Mouse (Mus musculus) megakaryocyte progenitor cell, adult 5-6 weeks (primary cell): ENCODE measurements around the gene Krt75. TPM values are rescaled to one million over a fixed set of nuclear protein-coding genes. Genes with fewer than 3 reads are reported as not detected.
"Not testable (repeated sequence)": the region's sequence is repeated elsewhere in the genome, so short reads cannot be mapped to it uniquely, and the experiment has no call there.

Experiments used
- ATAC-seq: replicated peaks from 2 replicates; pipeline ENCODE4 v1.8.0; 2016; ENCODE audit warnings: mild to moderate bottlenecking, moderate TSS enrichment, inconsistent platforms; ENCODE audit not compliant: poor library complexity
- total RNA-seq, 2 experiments: library from RNA; stranded (forward) in 1 of 2; stranded (reverse) in 1 of 2; fragments of 157-497, 149-512 nt in 1 of 2; fragments of 200-1000 nt in 1 of 2; gene quantifications; 2 replicates each; pipeline versions ENCODE4 v1.2.3 to v1.2.4; 2015 to 2017

The Krt75 gene
- total RNA-seq, 2 experiments from 2014 or later, result not detected

GRCm38 (mm10) chr15:101519792-101520191 is 53.9 kb downstream of the Krt75 start:
- peak; percentile 68 for ATAC-seq

GRCm38 (mm10) chr15:101517161-101517560 is 56.5 kb downstream of the Krt75 start, which contains the start of gene Gm49425:
TSS of gene Gm49425 (minus strand) at chr15:101517261.
- ATAC-seq, result not testable (repeated sequence)

Other genes with a start within 250 kb of the Krt75 start
- gene Krt80, start 203.7 kb downstream of the Krt75 start, total RNA-seq (2015), result 1.8 and 3.1 TPM in 2 replicates
- 0.57 and 0.83 TPM in 2 replicates for gene Krt80, start 203.7 kb downstream of the Krt75 start, total RNA-seq (2017)
- 1.1 TPM in 1 of 2 replicates, not detected in the other for gene Krt7, start 162.9 kb downstream of the Krt75 start, total RNA-seq (2015)
- gene Krt7, start 162.9 kb downstream of the Krt75 start, total RNA-seq (2017), result not detected in 2 replicates
- gene Krt87, start 135.1 kb downstream of the Krt75 start, total RNA-seq (2015), result 0.12 TPM in 1 of 2 replicates, not detected in the other
- not detected in 2 replicates for gene Krt87, start 135.1 kb downstream of the Krt75 start, total RNA-seq (2017)
- not detected in 2 replicates for gene Krt88, start 126.2 kb downstream of the Krt75 start, total RNA-seq (2015)
- gene Krt88, start 126.2 kb downstream of the Krt75 start, total RNA-seq (2017), result not detected in 2 replicates
- 0.29 TPM in 1 of 2 replicates, not detected in the other for gene Krt81, start 110.2 kb downstream of the Krt75 start, total RNA-seq (2015)
- gene Krt81, start 110.2 kb downstream of the Krt75 start, total RNA-seq (2017), result not detected in 2 replicates
- not detected in 2 replicates for gene Krt86, start 100.4 kb downstream of the Krt75 start, total RNA-seq (2015)
- gene Krt86, start 100.4 kb downstream of the Krt75 start, total RNA-seq (2017), result not detected in 2 replicates
- not detected in 2 replicates for gene Krt83, start 82.4 kb downstream of the Krt75 start, total RNA-seq (2015)
- 0.37 and 1.1 TPM in 2 replicates for gene Krt83, start 82.4 kb downstream of the Krt75 start, total RNA-seq (2017)
- 0.64 TPM in 1 of 2 replicates, not detected in the other for gene Gm49425, start 56.6 kb downstream of the Krt75 start, total RNA-seq (2015)
- not detected in 2 replicates for gene Gm49425, start 56.6 kb downstream of the Krt75 start, total RNA-seq (2017)
- gene Krt84, start 41.1 kb downstream of the Krt75 start, total RNA-seq (2015), result not detected in 2 replicates
- gene Krt84, start 41.1 kb downstream of the Krt75 start, total RNA-seq (2017), result not detected in 2 replicates
- not detected in 2 replicates for gene Krt82, start 23.2 kb downstream of the Krt75 start, total RNA-seq (2015)
- gene Krt82, start 23.2 kb downstream of the Krt75 start, total RNA-seq (2017), result not detected in 2 replicates
- not detected in 2 replicates for gene Krt90, start 11.0 kb downstream of the Krt75 start, total RNA-seq (2015)
- not detected in 2 replicates for gene Krt90, start 11.0 kb downstream of the Krt75 start, total RNA-seq (2017)
- gene Gm5414, start 54.3 kb upstream of the Krt75 start, total RNA-seq (2015), result not detected in 2 replicates
- gene Gm5414, start 54.3 kb upstream of the Krt75 start, total RNA-seq (2017), result not detected in 2 replicates
- gene Gm5478, start 73.5 kb upstream of the Krt75 start, total RNA-seq (2015), result not detected in 2 replicates
- not detected in 2 replicates for gene Gm5478, start 73.5 kb upstream of the Krt75 start, total RNA-seq (2017)
- not detected in 2 replicates for gene Krt6b, start 106.4 kb upstream of the Krt75 start, total RNA-seq (2015)
- not detected in 2 replicates for gene Krt6b, start 106.4 kb upstream of the Krt75 start, total RNA-seq (2017)
- not detected in 2 replicates for gene Krt6a, start 120.4 kb upstream of the Krt75 start, total RNA-seq (2015)
- gene Krt6a, start 120.4 kb upstream of the Krt75 start, total RNA-seq (2017), result not detected in 2 replicates
- not detected in 2 replicates for gene Krt5, start 139.0 kb upstream of the Krt75 start, total RNA-seq (2015)
- gene Krt5, start 139.0 kb upstream of the Krt75 start, total RNA-seq (2017), result not detected in 2 replicates
- gene Krt71, start 169.2 kb upstream of the Krt75 start, total RNA-seq (2015), result not detected in 2 replicates
- not detected in 2 replicates for gene Krt71, start 169.2 kb upstream of the Krt75 start, total RNA-seq (2017)
- not detected in 2 replicates for gene Krt72, start 212.6 kb upstream of the Krt75 start, total RNA-seq (2015)
- gene Krt72, start 212.6 kb upstream of the Krt75 start, total RNA-seq (2017), result not detected in 2 replicates
- not detected in 2 replicates for gene Krt73, start 228.4 kb upstream of the Krt75 start, total RNA-seq (2015)
- gene Krt73, start 228.4 kb upstream of the Krt75 start, total RNA-seq (2017), result not detected in 2 replicates
- gene Krt2, start 244.3 kb upstream of the Krt75 start, total RNA-seq (2015), result not detected in 2 replicates
- not detected in 2 replicates for gene Krt2, start 244.3 kb upstream of the Krt75 start, total RNA-seq (2017)